Mouse (Mus musculus): ENCODE measurements at regions not wholly inside any gene's neighbourhood (a gene's known extent, or its start where the extent isn't known, plus 50 kb on each side); places are given as distances from the start of the nearest gene placed in this dataset.

GRCm38 (mm10) chr5:4308514-4308913 lies 116.3 kb downstream of the Mterf1b start:
- H3K4me2 ChIP-seq (ENCODE audit: low read depth): no peak overlapping the region
- H3K9ac ChIP-seq (replicated peaks): no peak overlapping the region
- H3K27me3 ChIP-seq (ENCODE audit: control insufficient read depth, insufficient read depth, low read length): no peaks in the 10 kb centered on the region
- DNase-seq (ENCODE audit: low read depth in 3 of 3, low spot score in 3 of 3): no peak
- TF ChIP-seq CTCF (IDR thresholded peaks at IDR 0.05; ENCODE audit: low read depth): no peak
- TF ChIP-seq EP300 (IDR thresholded peaks at IDR 0.05; ENCODE audit: low read depth): no peak
- H3K36me3 ChIP-seq (replicated peaks; ENCODE audit: control insufficient read depth, insufficient read depth, low read depth): no peaks in the 10 kb centered on the region
- H3K9me3 ChIP-seq (ENCODE audit: control insufficient read depth, low read length): no peaks in the 10 kb centered on the region
- 60% methylated on average over 5 of the region's 5 CpGs for WGBS (ENCODE audit: insufficient replicate concordance)
- no peaks in the 10 kb centered on the region for H3K4me1 ChIP-seq (replicated peaks; ENCODE audit: control insufficient read depth in 2 of 2, insufficient read depth in 2 of 2, low read length in 1 of 2)
- H3K27ac ChIP-seq: no peak overlapping the region
- ATAC-seq (ENCODE audit: insufficient read depth): no peak
- no peak overlapping the region for H3K4me3 ChIP-seq (ENCODE audit: insufficient read depth in 1 of 2, low read depth in 2 of 2, low read length in 2 of 2)

- H3K4me3 ChIP-seq (ENCODE audit: insufficient read depth in 1 of 2, low read depth in 2 of 2, low read length in 2 of 2): no peak overlapping the region
- no peaks in the 10 kb centered on the region for H3K36me3 ChIP-seq (replicated peaks; ENCODE audit: control insufficient read depth, insufficient read depth, low read depth)
- H3K9me3 ChIP-seq (ENCODE audit: control insufficient read depth, low read length): no peaks in the 10 kb centered on the region
- H3K4me1 ChIP-seq (replicated peaks; ENCODE audit: control insufficient read depth in 2 of 2, insufficient read depth in 2 of 2, low read length in 1 of 2): no peaks in the 10 kb centered on the region
- TF ChIP-seq EP300 (IDR thresholded peaks at IDR 0.05; ENCODE audit: low read depth): no peak
- no peak for TF ChIP-seq CTCF (IDR thresholded peaks at IDR 0.05; ENCODE audit: low read depth)
- no peak for DNase-seq (ENCODE audit: low read depth in 3 of 3, low spot score in 3 of 3)
- H3K27ac ChIP-seq: no peak overlapping the region
- no peak overlapping the region for H3K4me2 ChIP-seq (ENCODE audit: low read depth)
- 59% methylated on average over 4 of the region's 4 CpGs for WGBS (ENCODE audit: insufficient replicate concordance)
- ATAC-seq (ENCODE audit: insufficient read depth): no peak
- H3K9ac ChIP-seq (replicated peaks): no peak overlapping the region
- H3K27me3 ChIP-seq (ENCODE audit: control insufficient read depth, insufficient read depth, low read length): no peaks in the 10 kb centered on the region
Observed at GRCm38 (mm10) chr5:4311169-4311568, 119.0 kb downstream of the Mterf1b start.

DNA sequence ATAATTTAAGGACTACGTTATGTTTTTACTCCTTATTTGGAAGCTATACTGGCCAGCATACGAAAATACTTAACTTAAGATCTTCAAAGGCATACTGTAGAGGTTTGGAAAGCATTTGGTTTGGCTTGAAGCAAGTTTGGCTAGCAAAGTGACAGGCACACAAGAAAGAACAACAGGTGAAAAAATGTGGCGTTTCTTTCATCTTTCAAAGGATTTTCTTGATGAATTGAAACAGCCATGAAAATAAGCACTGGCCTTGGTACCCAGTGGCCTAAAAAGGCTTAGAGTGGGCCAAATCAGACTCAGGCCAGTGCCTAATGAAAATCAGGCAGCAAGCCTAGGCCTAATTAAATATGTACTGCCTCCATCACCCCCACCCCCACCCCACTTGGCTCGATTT lies 119.4 kb downstream of the Mterf1b start:
- no peak for TF ChIP-seq CTCF (IDR thresholded peaks at IDR 0.05; ENCODE audit: low read depth)
- Histone ChIP-seq H3K36me3 (replicated peaks; ENCODE audit: control insufficient read depth, insufficient read depth, low read depth) (no peaks in the 10 kb centered on the region), H3K4me2 (ENCODE audit: low read depth) (no peak overlapping the region), H3K4me3 (ENCODE audit: insufficient read depth in 1 of 2, low read depth in 2 of 2, low read length in 2 of 2) (no peak overlapping the region), H3K27me3 (ENCODE audit: control insufficient read depth, insufficient read depth, low read length) (no peaks in the 10 kb centered on the region), H3K9me3 (ENCODE audit: control insufficient read depth, low read length) (no peaks in the 10 kb centered on the region), H3K27ac (no peak overlapping the region), H3K4me1 (replicated peaks; ENCODE audit: control insufficient read depth in 2 of 2, insufficient read depth in 2 of 2, low read length in 1 of 2) (no peaks in the 10 kb centered on the region), H3K9ac (replicated peaks) (no peak overlapping the region)
- ATAC-seq (ENCODE audit: insufficient read depth) (no peak), DNase-seq (ENCODE audit: low read depth in 3 of 3, low spot score in 3 of 3) (no peak)
- WGBS (ENCODE audit: insufficient replicate concordance): 55% methylated on average over 4 of the region's 4 CpGs

GRCm38 (mm10) chr5:4312675-4313074 lies 120.5 kb downstream of the Mterf1b start:
- Histone ChIP-seq H3K9me3 (ENCODE audit: control insufficient read depth, low read length) (no peaks in the 10 kb centered on the region), H3K4me2 (ENCODE audit: low read depth) (no peak overlapping the region), H3K4me1 (replicated peaks; ENCODE audit: control insufficient read depth in 2 of 2, insufficient read depth in 2 of 2, low read length in 1 of 2) (no peaks in the 10 kb centered on the region), H3K9ac (replicated peaks) (no peak overlapping the region), H3K4me3 (ENCODE audit: insufficient read depth in 1 of 2, low read depth in 2 of 2, low read length in 2 of 2) (no peak overlapping the region), H3K27ac (no peak overlapping the region), H3K27me3 (ENCODE audit: control insufficient read depth, insufficient read depth, low read length) (no peaks in the 10 kb centered on the region), H3K36me3 (replicated peaks; ENCODE audit: control insufficient read depth, insufficient read depth, low read depth) (no peaks in the 10 kb centered on the region)
- TF ChIP-seq CTCF (IDR thresholded peaks at IDR 0.05; ENCODE audit: low read depth) (no peak), EP300 (IDR thresholded peaks at IDR 0.05; ENCODE audit: low read depth) (no peak)
- ATAC-seq (ENCODE audit: insufficient read depth): no peak
- WGBS (ENCODE audit: insufficient replicate concordance): 73% methylated on average over 14 of the region's 14 CpGs
- DNase-seq (ENCODE audit: low read depth in 3 of 3, low spot score in 3 of 3): no peak

GRCm38 (mm10) chr5:4322634-4323386 lies 130.6 kb downstream of the Mterf1b start:
- Histone ChIP-seq H3K9ac (replicated peaks) (no peak overlapping the region), H3K27ac (no peak overlapping the region), H3K4me2 (ENCODE audit: low read depth) (no peak overlapping the region), H3K4me3 (ENCODE audit: insufficient read depth in 1 of 2, low read depth in 2 of 2, low read length in 2 of 2) (no peak overlapping the region), H3K36me3 (replicated peaks; ENCODE audit: control insufficient read depth, insufficient read depth, low read depth) (no peaks in the 10 kb centered on the region), H3K27me3 (ENCODE audit: control insufficient read depth, insufficient read depth, low read length) (no peaks in the 10 kb centered on the region), H3K4me1 (replicated peaks; ENCODE audit: control insufficient read depth in 2 of 2, insufficient read depth in 2 of 2, low read length in 1 of 2) (peaks cover 0 to 6% of the 10 kb centered on the region in 2 experiments; a peak in 2 of 4 replicates), H3K9me3 (ENCODE audit: control insufficient read depth, low read length) (no peaks in the 10 kb centered on the region)
- TF ChIP-seq EP300 (IDR thresholded peaks at IDR 0.05; ENCODE audit: low read depth) (no peak), CTCF (IDR thresholded peaks at IDR 0.05; ENCODE audit: low read depth) (no peak)
- no peak for ATAC-seq (ENCODE audit: insufficient read depth)
- no peak for DNase-seq (ENCODE audit: low read depth in 3 of 3, low spot score in 3 of 3)
- 54% methylated on average over 8 of the region's 8 CpGs for WGBS (ENCODE audit: insufficient replicate concordance)

Measured in liver, embryonic 14.5 days (tissue).